Mouse (Mus musculus) adrenal gland, adult 8-10 months (tissue): ENCODE measurements at regions not wholly inside any gene's neighbourhood (a gene's known extent, or its start where the extent isn't known, plus 50 kb on each side); places are given as distances from the start of the nearest gene placed in this dataset.

Experiments
- DNase-seq: peaks from one replicate; pipeline ENCODE4 v3.0.0; 2022

DNA sequence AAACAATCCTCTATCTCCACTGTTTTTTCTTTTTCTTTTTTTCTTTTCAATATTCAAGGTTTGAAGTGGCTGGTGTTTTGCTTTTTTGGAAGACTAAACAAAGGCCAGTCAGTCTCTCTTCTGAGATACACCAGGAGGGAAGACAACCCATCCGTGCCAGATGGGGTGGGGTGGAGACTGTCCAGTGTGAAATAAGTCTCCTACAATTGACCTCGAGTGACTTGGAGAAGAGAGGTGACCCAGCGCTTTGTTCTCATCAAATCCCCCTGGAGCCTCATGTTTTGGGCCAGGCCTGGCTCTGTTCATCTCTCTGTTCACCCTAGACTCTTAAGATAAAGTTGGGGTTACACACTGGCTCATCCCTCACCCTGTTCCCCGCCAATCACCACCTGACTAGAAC is 169.2 kb upstream of the Tbca start:
- DNase-seq: no peak

DNA sequence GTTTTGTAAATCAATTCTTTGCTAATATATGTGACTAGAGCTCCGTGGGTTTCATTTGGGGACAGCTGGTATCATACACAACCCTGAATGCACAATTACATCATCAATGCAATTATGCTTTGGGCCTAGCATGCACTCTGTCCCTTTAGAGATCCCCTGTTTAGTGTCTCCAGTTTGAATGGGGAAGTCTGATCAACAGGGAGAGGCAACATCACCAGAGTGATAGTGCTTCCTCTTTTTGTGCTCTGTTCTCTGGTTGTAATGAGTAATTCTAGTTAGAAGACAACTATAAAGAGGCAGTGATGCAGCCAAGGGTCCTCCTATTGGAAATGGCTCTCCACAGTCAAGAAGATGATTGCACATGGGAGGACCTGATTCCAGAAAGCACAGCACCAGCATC is 158.7 kb upstream of the Tbca start:
- no peak for DNase-seq

DNA sequence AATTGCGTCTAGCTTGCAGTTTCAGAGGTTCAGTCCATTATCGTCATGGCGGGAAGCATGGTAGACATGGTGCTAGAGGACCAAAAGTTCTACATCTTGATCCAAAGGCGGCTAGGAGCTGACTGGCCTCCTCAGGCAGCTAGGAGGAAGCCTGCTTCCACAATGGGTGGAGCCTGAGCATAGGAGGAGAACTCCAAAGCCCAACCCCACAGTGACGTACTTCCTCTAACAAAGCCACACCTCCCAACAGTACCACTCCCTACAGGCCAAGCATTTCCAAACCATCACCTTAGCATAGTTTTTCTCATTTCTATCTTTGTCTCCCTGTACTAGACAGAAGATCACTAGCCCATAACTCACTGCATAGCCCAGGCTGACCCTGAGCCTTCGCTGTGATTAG is 158.0 kb upstream of the Tbca start:
- no peak for DNase-seq

DNA sequence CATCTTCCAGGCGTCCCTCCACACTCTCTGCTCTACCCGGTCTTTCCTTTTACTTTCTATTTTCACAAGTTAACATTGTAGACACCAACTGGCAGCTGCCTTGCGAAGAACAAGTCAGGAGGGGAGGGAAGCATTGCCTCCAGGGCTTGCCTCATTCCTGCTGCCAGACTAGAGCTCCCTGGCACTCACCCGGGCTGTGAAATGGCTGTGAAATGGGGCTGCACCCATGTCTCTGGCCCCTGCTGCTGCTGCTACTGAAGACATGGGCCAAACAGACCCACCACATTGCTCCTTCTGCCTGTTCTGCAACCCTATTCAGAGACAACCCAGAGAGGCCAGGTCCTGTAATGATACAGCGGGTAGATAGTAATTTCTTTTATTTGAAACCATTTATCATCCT is 156.0 kb upstream of the Tbca start:
- DNase-seq: no peak

DNA sequence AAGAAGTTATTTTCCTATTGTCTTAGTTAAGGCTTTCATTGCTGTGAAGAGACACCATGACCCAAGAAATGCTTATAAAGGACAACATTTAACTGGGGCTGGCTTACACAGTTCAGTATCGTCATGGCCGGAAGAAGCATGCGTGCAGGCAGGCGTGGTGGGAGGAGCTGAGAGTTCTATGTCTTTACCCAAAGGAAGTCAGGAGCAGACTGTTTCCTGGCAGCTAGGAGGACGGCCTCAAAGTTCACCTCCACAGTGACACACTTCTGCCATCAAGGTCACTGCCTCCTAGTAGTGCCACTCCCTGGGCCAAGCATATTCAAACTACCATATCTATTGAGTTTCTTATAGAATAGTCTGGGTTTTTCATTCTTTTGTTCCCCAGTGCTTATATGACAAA is 148.4 kb upstream of the Tbca start:
- DNase-seq: no peak

DNA sequence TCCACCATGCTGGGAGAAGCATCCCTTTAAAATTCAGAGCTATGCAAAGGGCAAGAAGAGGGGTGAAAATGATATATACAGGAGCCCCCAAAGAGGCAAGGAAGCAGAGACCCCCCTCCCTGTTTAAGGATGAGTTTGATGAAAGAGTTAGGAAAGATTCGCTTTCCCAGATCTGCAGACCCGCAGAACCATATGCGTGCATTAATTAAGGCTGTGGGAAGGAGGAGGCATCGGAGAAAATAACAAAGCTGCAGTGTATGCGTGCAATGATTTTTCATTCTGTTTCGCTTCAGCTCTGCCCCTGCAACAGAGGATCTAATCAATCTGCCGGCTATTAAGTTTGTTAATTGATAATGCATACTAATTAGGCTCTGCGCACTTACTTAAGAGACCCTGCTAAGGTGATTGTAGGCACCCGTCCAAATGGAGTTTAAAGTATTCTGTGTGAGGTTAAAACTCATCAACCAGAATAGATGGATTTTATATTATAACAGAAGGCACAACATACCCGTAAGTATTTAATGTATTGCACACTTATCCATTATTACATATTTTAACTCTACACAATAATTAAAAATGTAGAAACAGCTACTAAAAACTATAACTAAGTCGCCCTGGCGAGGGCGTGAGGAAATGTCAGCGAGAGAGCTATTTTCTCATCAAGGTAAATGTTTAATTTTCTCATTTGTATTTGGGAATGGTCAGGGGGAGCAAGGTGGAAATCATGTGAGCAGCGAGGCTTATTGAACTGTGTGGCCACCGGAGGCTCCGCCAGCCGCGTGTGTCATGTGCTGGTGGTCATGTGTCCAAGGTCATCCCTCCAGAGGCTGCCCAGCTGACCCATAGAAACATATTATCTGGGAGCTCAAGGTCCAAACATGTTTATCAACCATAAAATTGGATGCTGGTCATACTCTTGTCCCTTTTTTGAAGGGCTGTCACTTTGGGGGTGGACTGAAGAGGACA is 143.2 kb upstream of the Tbca start:
- no peak for DNase-seq

DNA sequence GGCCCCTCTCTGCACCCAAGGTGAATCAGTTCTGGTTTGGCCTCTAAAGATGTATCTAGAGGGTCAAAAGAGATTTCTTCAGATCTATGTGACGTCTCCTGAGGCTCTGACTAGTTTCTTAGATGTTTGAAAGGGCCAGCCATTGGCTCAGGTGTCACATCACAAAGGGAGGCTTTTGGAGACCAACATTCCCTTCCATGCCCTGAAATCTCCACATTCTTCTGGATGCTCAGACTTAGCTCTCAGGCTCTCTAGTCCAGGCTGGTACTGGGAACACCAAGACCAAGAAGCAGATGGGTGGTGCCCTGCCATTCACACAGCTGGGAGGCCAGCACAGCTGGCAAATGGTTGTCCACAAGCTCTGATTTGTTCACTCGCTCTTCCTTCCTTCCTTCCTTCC is 142.4 kb upstream of the Tbca start:
- DNase-seq: no peak

DNA sequence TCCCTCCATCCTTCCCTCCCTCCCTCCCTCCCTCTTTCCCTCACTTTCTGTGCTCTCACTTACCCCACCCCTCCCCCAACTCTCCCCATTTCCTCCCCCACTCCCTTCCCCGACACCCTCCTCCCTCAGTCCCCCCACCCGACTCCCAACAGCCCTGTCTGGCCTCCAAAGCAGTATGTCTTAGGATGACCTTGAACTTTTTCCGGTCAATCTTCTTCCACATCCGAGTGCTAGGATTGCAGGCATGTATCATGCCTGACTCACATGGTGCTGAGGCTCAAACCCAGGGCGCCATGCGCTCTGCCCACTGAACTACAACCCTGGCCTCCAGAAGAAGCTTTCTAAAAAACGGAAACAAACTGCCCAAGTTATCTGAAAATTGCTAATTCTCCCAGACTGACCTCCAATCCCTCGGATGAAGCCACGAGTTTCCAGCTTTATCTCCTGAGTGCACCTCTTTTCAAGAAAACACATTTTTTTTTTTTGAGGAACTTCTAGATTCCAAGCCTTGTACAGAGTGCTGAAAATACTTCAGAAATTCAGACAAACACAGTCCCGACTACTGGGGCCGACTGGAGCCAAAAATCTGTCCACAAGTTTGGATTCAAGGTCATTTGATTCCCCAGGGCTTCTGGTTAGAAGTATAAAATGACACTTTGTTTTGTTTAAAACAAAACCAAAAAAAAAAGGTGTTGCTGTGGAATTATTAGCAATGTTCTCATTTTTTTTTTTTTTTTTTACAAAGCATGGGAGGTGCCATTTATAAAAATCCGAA is 141.7 kb upstream of the Tbca start:
- peak; percentile 6 for DNase-seq

DNA sequence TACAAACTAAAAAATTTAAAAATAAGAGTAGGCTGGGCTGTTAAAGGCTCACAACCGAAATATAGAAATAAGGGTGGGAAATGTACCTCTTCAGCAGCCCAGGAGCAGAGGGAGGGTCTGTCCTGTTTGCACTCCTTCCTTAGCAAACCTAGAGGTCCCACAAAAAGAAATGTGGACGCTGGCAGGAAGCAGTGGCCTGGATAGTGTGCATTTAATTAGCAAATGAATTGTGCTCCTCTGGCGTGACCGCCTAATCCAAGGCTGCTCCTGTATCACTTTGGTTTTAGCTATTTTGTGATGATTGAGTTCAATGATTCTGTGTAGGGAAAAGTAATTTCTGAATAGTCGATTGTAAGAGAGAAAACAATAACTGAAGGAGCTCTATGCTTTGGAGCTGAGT is 141.1 kb upstream of the Tbca start:
- no peak for DNase-seq

DNA sequence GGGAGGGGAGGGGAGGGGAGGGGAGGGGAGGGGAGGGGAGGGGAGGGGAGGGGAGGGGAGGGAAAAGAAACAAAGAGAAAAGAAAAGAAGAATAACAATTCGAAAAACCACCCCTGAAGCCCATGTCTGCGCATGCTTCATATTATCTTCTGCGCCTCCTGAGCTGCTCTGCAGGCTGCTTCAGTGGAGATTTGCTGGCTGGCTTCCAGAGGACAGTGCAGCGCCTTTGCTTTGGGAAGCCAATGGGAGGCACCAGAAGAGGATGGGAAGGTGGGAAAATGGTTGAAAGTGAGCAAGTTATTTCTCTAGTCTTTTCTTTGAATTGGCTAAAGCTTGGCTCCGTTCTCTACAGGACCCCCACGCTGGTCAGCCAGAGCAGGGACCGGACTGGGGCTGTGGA is 137.8 kb upstream of the Tbca start:
- DNase-seq: no peak

DNA sequence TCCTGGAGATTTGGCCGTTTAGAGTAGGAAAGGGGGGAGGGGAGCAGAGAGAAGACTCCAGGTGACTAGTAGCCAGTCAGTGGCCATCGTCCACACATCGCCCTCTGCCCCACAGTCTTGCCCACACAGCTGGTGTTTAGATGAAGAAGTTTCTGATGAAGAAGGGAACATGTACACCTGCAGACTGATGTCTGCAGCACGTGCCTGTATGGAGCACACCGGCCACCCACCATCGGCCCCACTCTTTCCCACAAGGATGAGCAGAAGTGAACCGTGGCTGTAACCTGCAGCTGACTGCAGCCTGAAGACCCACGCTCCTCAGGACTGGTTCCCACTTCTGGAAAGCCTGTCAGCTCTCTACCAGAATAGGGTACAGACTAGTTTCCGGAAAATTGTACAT is 121.1 kb upstream of the Tbca start:
- no peak for DNase-seq

DNA sequence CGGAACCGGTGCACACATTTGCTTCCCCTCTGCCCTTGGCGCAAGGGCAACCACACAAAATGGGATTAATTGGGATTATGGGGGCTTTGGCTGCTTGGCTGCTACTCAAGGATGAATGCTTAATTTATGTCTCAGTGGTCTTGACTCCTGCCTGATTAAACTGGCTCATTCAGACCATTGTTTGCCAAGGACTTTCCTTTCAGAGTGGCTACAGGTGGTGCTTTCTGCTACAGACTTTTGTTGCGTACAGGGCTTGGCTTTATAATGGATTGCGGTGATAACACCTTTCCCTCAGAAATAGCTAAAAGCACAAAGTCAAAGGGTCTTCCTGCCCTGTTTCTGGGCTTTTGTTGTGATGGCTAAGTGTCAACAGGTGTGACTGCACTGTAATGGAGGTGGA is 120.4 kb upstream of the Tbca start:
- DNase-seq: no peak

DNA sequence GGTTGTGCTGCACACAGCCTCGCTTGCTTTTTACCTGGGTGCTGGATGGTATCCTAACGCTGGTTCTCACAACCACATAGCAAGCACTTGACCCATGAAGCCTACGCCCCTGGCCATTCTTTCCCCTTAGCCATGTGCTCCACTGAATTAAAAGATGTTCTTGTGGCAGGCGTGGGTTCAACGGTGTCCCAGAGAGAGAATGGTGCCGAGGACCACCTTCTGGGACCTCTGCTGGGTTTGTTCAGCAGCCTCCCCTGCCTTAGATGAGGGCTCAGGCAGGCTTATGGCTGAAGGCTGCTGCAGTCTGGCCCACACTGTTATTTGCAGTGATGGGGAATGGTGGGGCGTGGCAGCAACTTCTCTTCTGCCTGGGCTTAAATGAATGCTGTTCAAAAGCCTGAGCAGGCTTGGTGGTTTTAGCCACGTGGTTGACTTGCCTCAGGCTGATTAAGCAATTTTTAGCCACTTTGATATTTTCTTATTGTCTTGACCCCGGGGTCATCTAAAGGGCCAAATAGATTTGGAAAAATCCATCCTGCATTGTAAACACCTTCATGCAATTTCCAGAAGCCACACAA is 119.5 kb upstream of the Tbca start:
- DNase-seq: no peak

DNA sequence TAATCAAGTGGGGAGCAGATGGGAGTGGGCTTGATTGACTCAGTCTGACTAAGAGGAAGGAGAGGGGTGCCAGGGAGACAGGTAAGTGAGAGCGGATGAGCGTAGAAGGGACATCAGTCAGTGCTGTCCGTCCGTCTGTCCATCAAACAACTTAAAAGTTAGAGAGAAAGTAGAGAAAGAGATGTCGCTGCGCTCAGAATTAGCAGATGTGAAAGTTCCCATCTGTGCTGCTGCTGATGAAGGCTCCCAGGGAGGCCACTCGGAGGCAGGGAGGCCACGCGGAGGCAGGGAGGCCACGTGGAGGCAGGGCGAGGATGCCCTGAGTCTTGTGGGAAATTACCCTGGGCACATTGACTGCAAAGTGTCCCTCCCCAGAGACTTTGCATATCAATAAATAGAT is 118.4 kb upstream of the Tbca start:
- DNase-seq: no peak

DNA sequence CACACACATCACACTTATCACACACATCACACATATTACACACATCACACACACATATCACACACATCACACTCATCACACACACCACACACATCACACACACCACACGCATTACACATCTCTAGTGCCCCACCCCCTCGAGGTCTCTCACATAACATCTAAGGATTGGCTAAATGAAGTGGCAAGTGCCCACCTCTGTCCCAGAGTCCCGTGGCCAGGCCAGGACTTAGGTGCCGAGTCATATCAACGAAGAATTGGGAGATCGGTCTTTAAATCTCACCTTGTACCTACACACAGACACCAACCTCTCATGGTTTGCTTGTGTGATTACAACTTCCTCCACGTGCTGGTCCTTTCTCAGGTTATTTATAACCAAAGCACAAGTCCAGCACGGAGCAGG is 117.7 kb upstream of the Tbca start:
- DNase-seq: no peak

DNA sequence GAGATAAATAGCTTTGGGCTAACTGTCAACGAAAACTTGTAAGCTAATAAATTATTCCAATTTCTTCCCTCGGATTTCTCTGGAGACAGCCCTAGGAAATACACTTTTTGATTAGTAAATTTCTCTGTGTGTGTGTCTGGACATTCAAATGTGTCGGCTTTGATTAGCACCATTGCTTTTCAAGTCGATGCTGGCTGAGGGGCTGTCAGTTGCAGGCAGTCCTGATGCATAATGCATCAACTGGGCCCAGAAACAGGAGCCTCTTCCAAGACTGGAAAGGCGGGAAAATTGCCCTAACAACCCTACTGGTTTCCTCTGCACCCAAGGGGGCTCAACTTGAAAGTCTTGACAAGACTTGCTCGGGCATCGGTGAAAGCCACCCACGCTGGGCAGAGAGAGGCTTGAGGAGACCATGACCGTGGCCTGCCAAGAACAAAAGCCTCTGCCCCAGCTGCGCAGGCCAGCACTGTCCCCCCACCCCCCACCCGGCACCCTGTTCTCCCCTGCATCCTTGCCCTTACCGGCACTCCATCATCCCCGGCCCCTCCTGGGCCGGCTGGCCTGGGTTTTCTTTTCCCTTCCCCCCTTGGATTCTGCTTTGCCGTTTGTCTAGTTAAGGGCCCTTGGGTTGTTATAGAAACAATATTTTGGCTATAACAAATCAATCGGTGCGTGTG is 108.1 kb upstream of the Tbca start:
- DNase-seq: no peak

DNA sequence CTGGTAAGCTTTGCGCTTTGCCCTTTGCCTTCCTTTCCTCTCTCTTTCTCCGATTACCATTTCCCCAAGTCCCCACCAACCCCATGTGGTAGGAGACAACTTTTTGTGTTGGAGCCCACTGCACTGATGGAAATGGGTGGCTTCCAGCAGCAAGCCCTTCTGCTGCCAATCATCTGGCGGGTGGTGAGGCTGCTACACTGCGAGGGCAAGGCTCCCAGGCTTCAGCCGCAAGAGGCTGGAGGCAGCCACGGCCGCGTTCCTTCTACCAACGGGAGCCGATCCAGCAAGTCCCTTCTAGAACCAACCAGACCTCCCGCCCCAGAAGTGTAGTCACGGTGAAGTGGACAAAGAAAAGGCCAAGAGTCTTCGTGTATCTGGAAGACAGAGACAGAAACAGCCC is 107.1 kb upstream of the Tbca start:
- DNase-seq: no peak

DNA sequence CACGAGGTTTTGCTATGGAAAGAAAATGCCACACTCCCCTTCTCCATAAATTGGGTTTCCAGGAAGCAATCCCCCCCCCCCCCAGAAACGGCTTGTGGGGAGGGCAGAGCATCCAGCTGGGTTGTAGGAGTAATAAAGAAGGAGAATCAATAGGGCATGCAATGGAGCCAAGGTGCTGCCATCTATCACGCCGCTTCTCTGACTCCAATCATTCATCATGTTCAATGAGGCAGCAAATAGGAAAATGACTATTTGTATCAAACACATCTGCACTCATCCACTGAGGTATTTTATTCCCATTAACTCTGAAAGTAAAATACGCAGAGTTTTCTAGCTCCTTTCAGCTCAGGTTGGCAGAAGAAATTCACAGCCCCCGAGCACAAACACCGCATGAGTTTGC is 103.5 kb upstream of the Tbca start:
- no peak for DNase-seq

DNA sequence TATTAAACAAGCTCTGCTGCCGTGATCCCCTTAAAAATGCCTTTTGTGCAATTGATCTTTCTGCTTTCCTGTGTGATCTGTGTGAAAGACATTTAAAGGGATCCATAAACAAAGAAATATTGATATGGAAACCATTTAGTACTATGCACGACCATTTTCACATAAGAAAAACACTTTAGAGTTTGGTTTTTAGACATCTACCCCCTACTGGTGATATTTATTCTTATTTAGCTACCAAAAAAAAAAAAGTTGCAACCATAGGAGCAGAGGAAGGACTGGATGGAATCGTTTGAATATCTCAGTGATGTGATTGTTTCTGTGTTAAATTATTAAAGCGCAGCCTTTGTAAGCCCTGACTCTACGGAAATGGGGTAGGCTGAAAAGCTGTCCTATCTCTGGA is 101.4 kb upstream of the Tbca start:
- no peak for DNase-seq

DNA sequence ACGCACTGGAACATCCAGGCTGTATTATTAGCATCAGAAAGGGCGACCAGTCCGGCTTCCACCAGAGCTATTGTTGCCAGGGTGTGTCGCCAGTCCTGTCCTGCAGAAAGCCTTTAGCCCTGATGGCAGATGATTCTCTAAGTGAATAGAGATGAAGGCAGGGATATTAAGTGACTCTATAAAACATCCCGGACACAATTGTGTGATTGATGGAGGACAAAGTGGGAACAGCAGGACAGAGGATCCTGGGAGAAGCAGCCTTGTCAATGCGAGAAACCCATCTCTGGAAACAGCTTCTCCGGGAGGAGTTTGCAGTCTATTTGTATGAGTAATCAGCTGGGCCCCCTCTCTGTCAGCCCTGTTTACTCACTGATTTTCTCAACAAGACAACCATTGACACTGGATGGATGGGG is 82.1 kb upstream of the Tbca start:
- no peak for DNase-seq

DNA sequence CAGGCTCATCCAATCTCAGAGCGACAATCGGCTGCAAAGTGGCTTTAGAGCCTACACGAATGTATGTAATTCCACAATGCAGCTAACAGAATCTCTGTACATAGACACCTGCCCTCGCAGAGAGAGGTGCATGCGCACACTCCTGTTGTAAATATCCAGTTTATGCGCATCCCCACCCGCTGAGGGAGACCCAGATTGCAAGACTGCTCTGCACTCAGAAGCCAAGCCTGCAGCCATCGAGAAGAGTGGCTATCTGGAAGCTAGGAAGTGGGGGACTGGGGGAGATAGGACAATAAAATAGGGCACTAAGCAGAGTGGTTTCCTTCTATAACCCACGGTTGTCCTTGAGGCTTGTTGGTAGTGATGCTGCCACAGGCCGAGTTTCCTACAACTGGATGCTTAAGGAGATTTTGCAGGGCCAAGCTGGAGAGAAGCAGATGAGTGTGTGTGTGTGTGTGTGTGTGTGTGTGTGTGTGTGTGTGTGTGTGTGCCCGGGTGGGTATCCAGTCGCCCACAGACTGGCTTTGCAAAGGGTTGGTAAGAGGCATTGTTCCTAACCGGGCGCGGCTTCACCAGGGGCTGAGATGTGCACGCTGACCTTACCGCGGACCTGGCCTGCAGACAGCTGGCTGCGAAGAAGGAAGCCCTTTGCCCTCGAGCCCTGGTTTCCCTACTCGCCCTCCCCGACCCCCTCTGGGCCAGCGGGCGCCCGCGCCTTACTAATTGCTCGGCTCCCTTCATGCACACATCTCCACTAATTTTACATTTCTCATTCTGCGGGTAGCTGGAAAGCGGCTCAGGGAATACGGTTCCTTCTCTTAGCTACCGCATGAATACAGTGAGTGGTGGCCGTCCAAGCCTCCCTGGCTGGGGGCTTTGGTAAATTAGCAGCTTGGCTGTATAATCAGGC is 81.1 kb upstream of the Tbca start:
- DNase-seq: no peak

DNA sequence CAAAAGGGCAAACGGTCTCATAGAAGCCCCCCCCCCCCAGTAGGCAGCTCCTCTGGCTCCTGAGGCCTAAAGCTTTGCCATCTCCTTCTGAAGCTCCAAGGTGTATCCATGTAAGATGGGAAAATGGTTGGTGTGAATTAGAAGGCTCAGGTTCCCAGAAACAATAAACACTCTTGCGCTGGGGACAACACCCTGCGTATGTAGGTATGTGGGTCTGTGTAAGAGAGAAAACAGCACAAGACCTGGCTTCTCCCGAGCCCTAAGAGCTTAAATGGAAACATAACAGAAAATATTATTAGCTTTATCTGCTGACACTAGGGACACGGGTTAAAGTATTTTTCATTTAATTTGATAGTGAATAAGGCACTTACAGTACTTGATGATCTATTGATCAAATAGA is 79.9 kb upstream of the Tbca start:
- no peak for DNase-seq
